Mouse (Mus musculus): ENCODE measurements around the gene Tmem200a.

- TF ChIP-seq USF1 (IDR thresholded peaks at IDR 0.05; ENCODE audit: low read depth) (no peak), CTCF (IDR thresholded peaks at IDR 0.05; ENCODE audit: control insufficient read depth, insufficient read depth, insufficient read length) (no peak), MYOD1 (IDR thresholded peaks at IDR 0.05; ENCODE audit: control insufficient read depth, insufficient read length, low read depth) (no peak), CEBPB (IDR thresholded peaks at IDR 0.05; ENCODE audit: low read depth) (no peak), MAX (IDR thresholded peaks at IDR 0.05) (no peak)
These were observed 19.1 kb downstream of the Tmem200a start for GRCm38 (mm10) chr10:26059662-26060307.

Measured in C2C12 (cell line).